ENCODE assay signal across 27 mouse cellular contexts in genomic region chr15:16814035-16814434, GRCm38 (mm10).
"Had no signal": no experiment of that assay in that cellular context is flagged by ENCODE, and none has a peak within 500 bp of the region (broad histone marks: within the 10 kb centered on the region; RNA-seq: fewer than 3 reads in every experiment).

No protein-coding gene starts in this region.

- H3K4me3 ChIP-seq: embryonic facial prominence, embryonic 10.5 days; embryonic facial prominence, embryonic 12.5 days; embryonic facial prominence, embryonic 13.5 days; embryonic facial prominence, embryonic 15.5 days; erythroblast, embryonic 14.5 days; forebrain, embryonic 10.5 days; forebrain, embryonic 12.5 days; forebrain, embryonic 13.5 days; forebrain, embryonic 15.5 days; gastrocnemius, adult 2 months; heart, adult 2 months; heart, embryonic 10.5 days had no signal

- H3K9me3 ChIP-seq: embryonic facial prominence, embryonic 10.5 days; embryonic facial prominence, embryonic 12.5 days; embryonic facial prominence, embryonic 13.5 days; embryonic facial prominence, embryonic 15.5 days; forebrain, embryonic 10.5 days; forebrain, embryonic 12.5 days; forebrain, embryonic 13.5 days; forebrain, embryonic 15.5 days; heart, embryonic 10.5 days had no signal

- ATAC-seq: forebrain, embryonic 13.5 days; forebrain, embryonic 14.5 days; forebrain, embryonic 15.5 days; forebrain, embryonic 16.5 days; forebrain, postnatal 0 days had no signal

- H3K27me3 ChIP-seq: embryonic facial prominence, embryonic 12.5 days; embryonic facial prominence, embryonic 13.5 days; embryonic facial prominence, embryonic 15.5 days; forebrain, embryonic 12.5 days; forebrain, embryonic 13.5 days; forebrain, embryonic 15.5 days had no signal

- H3K36me3 ChIP-seq: embryonic facial prominence, embryonic 10.5 days; embryonic facial prominence, embryonic 12.5 days; embryonic facial prominence, embryonic 13.5 days; embryonic facial prominence, embryonic 15.5 days; forebrain, embryonic 10.5 days; forebrain, embryonic 12.5 days; forebrain, embryonic 15.5 days; heart, embryonic 10.5 days had no signal

- H3K9ac ChIP-seq: embryonic facial prominence, embryonic 12.5 days; embryonic facial prominence, embryonic 13.5 days; embryonic facial prominence, embryonic 15.5 days; forebrain, embryonic 12.5 days; forebrain, embryonic 13.5 days; forebrain, embryonic 15.5 days; forebrain, postnatal 0 days had no signal

- H3K27ac ChIP-seq: embryonic facial prominence, embryonic 10.5 days; embryonic facial prominence, embryonic 12.5 days; embryonic facial prominence, embryonic 13.5 days; embryonic facial prominence, embryonic 15.5 days; forebrain, embryonic 10.5 days; forebrain, embryonic 12.5 days; forebrain, embryonic 13.5 days; forebrain, embryonic 15.5 days; gastrocnemius, adult 2 months; heart, adult 2 months; heart, embryonic 10.5 days had no signal

- H3K4me1 ChIP-seq: embryonic facial prominence, embryonic 10.5 days; embryonic facial prominence, embryonic 12.5 days; embryonic facial prominence, embryonic 13.5 days; embryonic facial prominence, embryonic 15.5 days; forebrain, embryonic 10.5 days; forebrain, embryonic 12.5 days; forebrain, embryonic 13.5 days; forebrain, embryonic 15.5 days; heart, embryonic 10.5 days had no signal

- DNase-seq: cerebellum, adult 9-11 months; cerebellum, postnatal 10 days; cerebellum, postnatal 14 days; cerebellum, postnatal 25 days; cerebellum, postnatal 36 days; embryo, embryonic 11 days; forebrain, postnatal 0 days; gastrocnemius, adult 2 months; gastrocnemius, postnatal 10 days; gastrocnemius, postnatal 14 days; gastrocnemius, postnatal 25 days; gastrocnemius, postnatal 36 days; heart, adult 11 months; heart, adult 18-20 months; heart, adult 2 months had no signal
